Mouse (Mus musculus) CH12.LX (cell line): ENCODE data around the gene Foxp1. TPM values are rescaled to one million over a fixed set of nuclear protein-coding genes. Genes with fewer than 3 reads are reported as not detected.

Experiments
- DNase-seq: peaks from one replicate; pipeline ENCODE4 v3.0.0-alpha.2; 2013; ENCODE audit errors: extremely low read depth
- H3K27ac ChIP-seq: 2 replicates; pipeline ENCODE4 v1.5.1; 2012; ENCODE audit warnings: low read depth, mild to moderate bottlenecking, control low read depth, moderate library complexity; ENCODE audit not compliant: insufficient read depth
- H3K27me3 ChIP-seq: replicated peaks from 2 replicates; pipeline ENCODE3; 2012; ENCODE audit warnings: inconsistent platforms
- H3K36me3 ChIP-seq, 2 experiments: replicated peaks in 1 of 2; 2 replicates each; pipeline versions ENCODE3 to v1.6.1; 2012; ENCODE audit warnings: inconsistent platforms in 1 of 2, low read length in 1 of 2, mild to moderate bottlenecking in 1 of 2, mixed read lengths in 1 of 2, moderate library complexity in 1 of 2; ENCODE audit not compliant: control insufficient read depth in 1 of 2, insufficient read depth in 1 of 2
- H3K4me1 ChIP-seq, 2 experiments: 2 replicates each; pipeline ENCODE4 v1.6.1; 2012; ENCODE audit warnings: inconsistent platforms in 1 of 2, moderate library complexity in 1 of 2; ENCODE audit not compliant: insufficient read depth in 2 of 2, control insufficient read depth in 1 of 2
- H3K4me2 ChIP-seq: 2 replicates; pipeline ENCODE4 v1.6.1; 2012; ENCODE audit warnings: low read depth, mild to moderate bottlenecking, control low read depth; ENCODE audit not compliant: poor library complexity, insufficient read depth, severe bottlenecking
- H3K4me3 ChIP-seq, 3 experiments: fragments of 150-350 bp in 1 of 3; sonication (generic) in 1 of 3; replicated peaks in 1 of 3; 2 replicates each; pipeline versions ENCODE3 to v1.5.1; 2011 to 2012; ENCODE audit warnings: low read depth in 2 of 3, low read length in 2 of 3, mild to moderate bottlenecking in 2 of 3, moderate library complexity in 2 of 3, control low read depth in 1 of 3, improper control_type of control experiment in 1 of 3, inconsistent platforms in 1 of 3, mixed read lengths in 1 of 3; ENCODE audit not compliant: poor library complexity in 1 of 3
- H3K79me2 ChIP-seq: replicated peaks from 2 replicates; pipeline ENCODE4 v1.6.1; 2012; ENCODE audit warnings: mild to moderate bottlenecking, moderate library complexity; ENCODE audit not compliant: control insufficient read depth, poor library complexity, insufficient read depth, severe bottlenecking; ENCODE audit errors: extremely low read depth
- H3K9ac ChIP-seq: 2 replicates; pipeline ENCODE4 v1.6.1; 2012; ENCODE audit warnings: low read depth, mild to moderate bottlenecking, control low read depth, moderate library complexity; ENCODE audit not compliant: insufficient read depth
- H3K9me3 ChIP-seq: replicated peaks from 2 replicates; pipeline ENCODE3; 2012; ENCODE audit warnings: low read length, inconsistent platforms, mixed read lengths
- CHD1 ChIP-seq: IDR thresholded peaks from 2 replicates; pipeline ENCODE4 v1.6.1; 2012; ENCODE audit warnings: low read depth, low read length, improper control_type of control experiment, inconsistent platforms
- CHD2 ChIP-seq: IDR thresholded peaks from 2 replicates; pipeline ENCODE4 v1.6.1; 2011; ENCODE audit warnings: low read length, improper control_type of control experiment
- EP300 ChIP-seq: IDR thresholded peaks from 2 replicates; pipeline ENCODE4 v1.6.1; 2011; ENCODE audit warnings: low read length, improper control_type of control experiment
- HCFC1 ChIP-seq: IDR thresholded peaks from 2 replicates; pipeline ENCODE4 v1.6.1; 2012; ENCODE audit warnings: low read depth, mild to moderate bottlenecking, inconsistent platforms, low read length, improper control_type of control experiment
- IRF4 ChIP-seq: IDR thresholded peaks from 2 replicates; pipeline ENCODE4 v1.6.1; 2014; ENCODE audit warnings: low read depth, mild to moderate bottlenecking, inconsistent platforms, low read length, improper control_type of control experiment
- MAFK ChIP-seq: IDR thresholded peaks from 2 replicates; pipeline ENCODE4 v1.6.1; 2011; ENCODE audit warnings: low read length, improper control_type of control experiment; ENCODE audit not compliant: insufficient replicate concordance
- MXI1 ChIP-seq: IDR thresholded peaks from 2 replicates; pipeline ENCODE4 v1.6.1; 2011; ENCODE audit warnings: mild to moderate bottlenecking, low read depth, low read length, improper control_type of control experiment
- MYC ChIP-seq: IDR thresholded peaks from 2 replicates; pipeline ENCODE4 v1.6.1; 2011; ENCODE audit warnings: low read depth, mild to moderate bottlenecking, improper control_type of control experiment, low read length
- NELFE ChIP-seq: IDR thresholded peaks from 2 replicates; pipeline ENCODE4 v1.6.1; 2011; ENCODE audit warnings: low read depth, low read length, improper control_type of control experiment
- POLR2AphosphoS2 ChIP-seq: IDR thresholded peaks from 2 replicates; pipeline ENCODE4 v1.6.1; 2011; ENCODE audit warnings: low read depth, low read length, improper control_type of control experiment
- RAD21 ChIP-seq: IDR thresholded peaks from 2 replicates; pipeline ENCODE4 v1.6.1; 2011; ENCODE audit warnings: low read depth, mild to moderate bottlenecking, low read length, improper control_type of control experiment, moderate library complexity
- RCOR1 ChIP-seq: conservative IDR thresholded peaks from 2 replicates; pipeline ENCODE4 v1.6.1; 2012; ENCODE audit warnings: low read depth, mild to moderate bottlenecking, inconsistent platforms, low read length, improper control_type of control experiment
- SIN3A ChIP-seq: IDR thresholded peaks from 2 replicates; pipeline ENCODE4 v1.6.1; 2012; ENCODE audit warnings: low read length, improper control_type of control experiment, inconsistent platforms
- SMC3 ChIP-seq: IDR thresholded peaks from 2 replicates; pipeline ENCODE4 v1.6.1; 2011; ENCODE audit warnings: low read depth, low read length, improper control_type of control experiment
- TCF12 ChIP-seq: IDR thresholded peaks from 2 replicates; pipeline ENCODE4 v1.6.1; 2014; ENCODE audit warnings: low read depth, mild to moderate bottlenecking, inconsistent platforms, low read length, improper control_type of control experiment
- ZC3H11A ChIP-seq: IDR thresholded peaks from 2 replicates; pipeline ENCODE4 v1.6.1; 2012; ENCODE audit warnings: low read depth, mild to moderate bottlenecking, inconsistent platforms, low read length, improper control_type of control experiment
- ZMIZ1 ChIP-seq: IDR thresholded peaks from 2 replicates; pipeline ENCODE4 v1.6.1; 2012; ENCODE audit warnings: low read depth, mild to moderate bottlenecking, inconsistent platforms, low read length, improper control_type of control experiment
- ZNF384 ChIP-seq: IDR thresholded peaks from 2 replicates; pipeline ENCODE4 v1.6.1; 2012; ENCODE audit warnings: low read depth, low read length, improper control_type of control experiment, inconsistent platforms
- dilution Hi-C: fragments of 300-500 bp; cut with MboI; formaldehyde crosslinking; loops from 2 replicates; pipeline ENCODE4 v1.14.3; 2020; ENCODE audit warnings: low sequenced_read_pairs; ENCODE audit not compliant: extremely low pct_unique_long_range_greater_than_20kb, extremely low pct_ligation_motif_present
- in situ Hi-C: fragments of 300-500 bp; cut with MboI; formaldehyde crosslinking; loops from 3 replicates; pipeline ENCODE4 v1.14.3; 2019; ENCODE audit warnings: low sequenced_read_pairs, low pct_ligation_motif_present, low pct_unique_long_range_greater_than_20kb, mixed read lengths
- polyA plus RNA-seq: library from polyadenylated mRNA; unstranded; fragments of >175 nt; gene quantifications from 2 replicates; pipeline ENCODE4 v1.2.1, GENCODE M21; 2012; ENCODE audit warnings: low read depth; ENCODE audit not compliant: insufficient read length
- total RNA-seq, 2 experiments: library from RNA; depleted of rRNA; stranded (reverse); fragments of 300-350 nt in 1 of 2; fragments of >200 nt in 1 of 2; gene quantifications; 2 replicates each; pipeline ENCODE4 v1.2.3; 2012 to 2014

Foxp1 gene
- total and polyA plus RNA-seq, 3 experiments, result 66.5 to 105 (median 87.4) TPM

- no peak for DNase-seq
- Histone ChIP-seq H3K36me3 (peaks cover 6 to 11% of the 10 kb centered on the region in 2 experiments), H3K4me3 (no peak overlapping the region), H3K4me2 (no peak overlapping the region), H3K4me1 (peaks cover 2 to 20% of the 10 kb centered on the region in 2 experiments; a peak in 2 of 4 replicates), H3K27me3 (no peaks in the 10 kb centered on the region)
- in situ Hi-C loops, result loop anchor here (5.0 kb wide), 1 partner anchor 36 kb away; no protein-coding TSS in a partner anchor
- dilution Hi-C loops, result no loop called here
- TF ChIP-seq NELFE, result no peak
- TF ChIP-seq CHD2, result no peak
- no peak for TF ChIP-seq MAFK
- no peak for TF ChIP-seq CHD1
- no peak for TF ChIP-seq HCFC1
- TF ChIP-seq MYC, result no peak
- no peak for TF ChIP-seq SIN3A
- TF ChIP-seq RCOR1, result no peak
- no peak for TF ChIP-seq POLR2AphosphoS2
- no peak for TF ChIP-seq ZC3H11A
- TF ChIP-seq IRF4, result no peak
- no peak for TF ChIP-seq RAD21
- TF ChIP-seq ZNF384, result no peak
- TF ChIP-seq EP300, result no peak
- TF ChIP-seq, all 38 proteins: peak for 0
- Histone ChIP-seq H3K79me2 (no peaks in the 10 kb centered on the region), H3K9ac (no peak overlapping the region), H3K9me3 (no peaks in the 10 kb centered on the region), H3K27ac (no peak overlapping the region)
These were observed 310.7 kb downstream of the Foxp1 start for GRCm38 (mm10) chr6:99211663-99212333.

- no peak overlapping the region for H3K27ac ChIP-seq
- H3K9me3 ChIP-seq, result no peaks in the 10 kb centered on the region
- dilution Hi-C loops, result no loop called here
- peaks cover 6 to 11% of the 10 kb centered on the region in 2 experiments for H3K36me3 ChIP-seq
- H3K9ac ChIP-seq, result no peak overlapping the region
- in situ Hi-C loops, result loop anchor here (5.0 kb wide), 1 partner anchor 37 kb away; no protein-coding TSS in a partner anchor
- no peak overlapping the region for H3K4me3 ChIP-seq
- TF ChIP-seq ZMIZ1 (no peak), TCF12 (no peak), SMC3 (no peak), EP300 (no peak), MXI1 (no peak), NELFE (no peak)
- no peak for DNase-seq
- H3K4me1 ChIP-seq, result peaks cover 7 to 34% of the 10 kb centered on the region in 2 experiments
- H3K79me2 ChIP-seq, result no peaks in the 10 kb centered on the region
- no peak overlapping the region for H3K4me2 ChIP-seq
- no peaks in the 10 kb centered on the region for H3K27me3 ChIP-seq
These were observed 312.4 kb downstream of the Foxp1 start for GRCm38 (mm10) chr6:99210161-99210560.
